Mouse (Mus musculus) midbrain, embryonic 14.5 days (tissue): Measurements from ENCODE around the gene Dlgap4. TPM values are rescaled to one million over a fixed set of nuclear protein-coding genes. Genes with fewer than 3 reads are reported as not detected.

ENCODE experiments used
- ATAC-seq: fragments of 200-750 bp; cut with Nextera tagmentation; 2 replicates; pipeline ENCODE4 v1.8.0; 2017; ENCODE audit warnings: moderate number of reproducible peaks, moderate library complexity; ENCODE audit not compliant: low FRiP score, low TSS enrichment
- DNase-seq: peaks from one replicate; pipeline ENCODE4 v3.0.0-alpha.2; 2015
- H3K27ac ChIP-seq: fragments of 300-500 bp; sonication (generic); replicated peaks from 2 replicates; pipeline ENCODE4 v1.5.1; 2014; ENCODE audit warnings: mild to moderate bottlenecking, low read depth, low read length, moderate library complexity
- H3K27me3 ChIP-seq: fragments of 300-500 bp; sonication (generic); 2 replicates; pipeline ENCODE4 v1.6.1; 2014; ENCODE audit warnings: low read length, control low read depth, mixed read lengths; ENCODE audit not compliant: control insufficient read depth, insufficient read depth
- H3K36me3 ChIP-seq: fragments of 300-500 bp; sonication (generic); 2 replicates; pipeline ENCODE4 v1.6.1; 2014; ENCODE audit warnings: low read length, control low read depth; ENCODE audit not compliant: control insufficient read depth, insufficient read depth
- H3K4me1 ChIP-seq: fragments of 300-500 bp; sonication (generic); 2 replicates; pipeline ENCODE4 v1.6.1; 2014; ENCODE audit warnings: mild to moderate bottlenecking, antibody characterized with exemption, low read length, control low read depth; ENCODE audit not compliant: control insufficient read depth, insufficient read depth
- H3K4me2 ChIP-seq: fragments of 300-500 bp; sonication (generic); 2 replicates; pipeline ENCODE4 v1.6.1; 2014; ENCODE audit warnings: mild to moderate bottlenecking, low read length, moderate library complexity
- H3K4me3 ChIP-seq: fragments of 300-500 bp; sonication (generic); replicated peaks from 2 replicates; pipeline ENCODE4 v1.5.1; 2014; ENCODE audit warnings: low read depth, low read length
- H3K9ac ChIP-seq: fragments of 300-500 bp; sonication (generic); replicated peaks from 2 replicates; pipeline ENCODE4 v1.6.1; 2014; ENCODE audit warnings: mild to moderate bottlenecking, low read length, moderate library complexity
- H3K9me3 ChIP-seq: fragments of 300-500 bp; sonication (generic); 2 replicates; pipeline ENCODE4 v1.6.1; 2016; ENCODE audit warnings: low read length, control low read depth, mixed read lengths; ENCODE audit not compliant: control insufficient read depth
- WGBS: fragments of 180-500 bp; shearing (Covaris S2); extraction: QIAGEN DNeasy Blood & Tissue Kit; methylation state at CpG from one replicate; pipeline ENCODE4 v1.1.7; 2014; 5-methylcytosine and 5-hydroxymethylcytosine counted together
- polyA plus RNA-seq: library from polyadenylated mRNA; unstranded; fragments of >200 nt; fragmentation: Nextera tagmentation; extraction: Ambion mirVana; gene quantifications from 2 replicates; pipeline ENCODE4 v1.2.1, GENCODE M21; 2014

The Dlgap4 gene
- polyA plus RNA-seq, 1 experiment from 2014 or later = 272 TPM

- ATAC-seq = no peak
- Histone ChIP-seq H3K27ac (no peak overlapping the region), H3K9ac (no peak overlapping the region), H3K4me1 (no peaks in the 10 kb centered on the region), H3K27me3 (no peaks in the 10 kb centered on the region), H3K4me3 (no peak overlapping the region), H3K4me2 (no peak overlapping the region), H3K36me3 (no peaks in the 10 kb centered on the region), H3K9me3 (no peaks in the 10 kb centered on the region)
- no peak for DNase-seq
- 84% methylated on average over 2 of the region's 2 CpGs for WGBS
These were observed 9.7 kb downstream of the Dlgap4 start for GRCm38 (mm10) chr2:156623246-156623645.

DNA sequence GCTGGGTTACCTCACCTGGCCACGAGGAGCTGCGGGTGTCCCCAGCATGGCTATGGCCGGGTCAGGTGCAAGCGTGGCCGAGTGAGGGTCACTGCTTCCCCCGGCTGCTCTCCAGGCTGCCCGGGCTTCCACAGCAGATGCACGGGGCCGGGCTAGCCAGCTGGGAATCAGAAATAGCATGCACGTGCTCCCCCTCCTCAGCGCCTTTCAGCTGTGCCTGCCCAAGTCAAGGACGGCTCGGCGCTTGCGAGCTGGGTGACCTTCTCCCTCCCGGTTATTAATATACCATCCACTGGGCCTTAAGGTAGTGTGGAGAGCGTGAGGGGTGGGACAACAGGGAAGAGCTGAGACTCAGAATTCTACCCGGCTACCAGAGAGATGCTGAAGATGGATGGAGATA lies 11.8 kb downstream of the Dlgap4 start:
- 84% methylated on average over 18 of the region's 18 CpGs for WGBS
- Histone ChIP-seq H3K9me3 (no peaks in the 10 kb centered on the region), H3K4me3 (no peak overlapping the region), H3K4me2 (no peak overlapping the region), H3K36me3 (no peaks in the 10 kb centered on the region), H3K9ac (no peak overlapping the region), H3K27ac (no peak overlapping the region), H3K4me1 (no peaks in the 10 kb centered on the region), H3K27me3 (no peaks in the 10 kb centered on the region)
- no peak for ATAC-seq
- no peak for DNase-seq

- WGBS = 89% methylated on average over 9 of the region's 9 CpGs
- H3K9me3 ChIP-seq = peaks cover 4% of the 10 kb centered on the region; the same call in 1 of the 2 replicates
- no peak overlapping the region for H3K4me2 ChIP-seq
- H3K27me3 ChIP-seq = no peaks in the 10 kb centered on the region
- H3K27ac ChIP-seq = no peak overlapping the region
- H3K4me3 ChIP-seq = no peak overlapping the region
- no peaks in the 10 kb centered on the region for H3K4me1 ChIP-seq
- no peaks in the 10 kb centered on the region for H3K36me3 ChIP-seq
- no peak for ATAC-seq
- H3K9ac ChIP-seq = no peak overlapping the region
- no peak for DNase-seq
These were observed 12.6 kb downstream of the Dlgap4 start for GRCm38 (mm10) chr2:156626119-156626518.

GRCm38 (mm10) chr2:156626544-156626943 lies 13.0 kb downstream of the Dlgap4 start:
- Histone ChIP-seq H3K4me1 (no peaks in the 10 kb centered on the region), H3K4me3 (no peak overlapping the region), H3K36me3 (no peaks in the 10 kb centered on the region), H3K9ac (no peak overlapping the region), H3K27ac (no peak overlapping the region), H3K9me3 (peaks cover 4% of the 10 kb centered on the region; the same call in 1 of the 2 replicates), H3K4me2 (no peak overlapping the region), H3K27me3 (no peaks in the 10 kb centered on the region)
- no peak for ATAC-seq
- 91% methylated on average over 8 of the region's 8 CpGs for WGBS
- no peak for DNase-seq

DNA sequence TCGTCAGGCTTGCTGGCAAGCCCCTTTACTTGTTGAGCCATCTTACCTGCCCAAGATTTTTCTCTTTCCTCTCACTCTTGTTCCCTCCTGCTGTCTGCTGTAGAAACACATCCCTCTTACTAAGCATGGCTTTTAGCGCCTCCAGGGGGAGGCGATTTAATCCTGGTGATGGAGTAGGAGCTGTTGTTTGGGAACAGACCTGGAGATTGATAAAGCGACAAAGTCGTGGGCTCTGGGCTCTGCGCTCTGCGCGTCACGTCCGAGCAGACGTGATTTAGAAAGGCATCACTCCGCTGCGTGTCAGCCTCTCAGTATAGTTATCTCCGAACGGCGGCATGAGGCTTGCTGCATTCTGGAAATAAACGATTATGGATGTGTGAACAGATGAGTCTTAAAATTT lies 14.4 kb downstream of the Dlgap4 start:
- DNase-seq = no peak
- 83% methylated on average over 17 of the region's 17 CpGs for WGBS
- no peaks in the 10 kb centered on the region for H3K4me1 ChIP-seq
- no peak overlapping the region for H3K27ac ChIP-seq
- no peak overlapping the region for H3K4me3 ChIP-seq
- no peak overlapping the region for H3K9ac ChIP-seq
- H3K36me3 ChIP-seq = no peaks in the 10 kb centered on the region
- ATAC-seq = no peak
- peaks cover 4% of the 10 kb centered on the region; the same call in 1 of the 2 replicates for H3K9me3 ChIP-seq
- no peak overlapping the region for H3K4me2 ChIP-seq
- H3K27me3 ChIP-seq = no peaks in the 10 kb centered on the region

GRCm38 (mm10) chr2:156630288-156630687 lies 16.8 kb downstream of the Dlgap4 start:
- DNase-seq (no peak), ATAC-seq (no peak)
- H3K27me3 ChIP-seq = no peaks in the 10 kb centered on the region
- no peak overlapping the region for H3K27ac ChIP-seq
- H3K9me3 ChIP-seq = peaks cover 4% of the 10 kb centered on the region; the same call in 1 of the 2 replicates
- H3K36me3 ChIP-seq = no peaks in the 10 kb centered on the region
- no peak overlapping the region for H3K4me3 ChIP-seq
- 70% methylated on average over 1 of the region's 1 CpGs for WGBS
- H3K4me2 ChIP-seq = no peak overlapping the region
- no peak overlapping the region for H3K9ac ChIP-seq
- no peaks in the 10 kb centered on the region for H3K4me1 ChIP-seq

GRCm38 (mm10) chr2:156632721-156633120 lies 19.2 kb downstream of the Dlgap4 start:
- H3K27ac ChIP-seq = no peak overlapping the region
- no peaks in the 10 kb centered on the region for H3K4me1 ChIP-seq
- H3K36me3 ChIP-seq = no peaks in the 10 kb centered on the region
- H3K27me3 ChIP-seq = no peaks in the 10 kb centered on the region
- H3K9ac ChIP-seq = no peak overlapping the region
- no peak for ATAC-seq
- 88% methylated on average over 9 of the region's 9 CpGs for WGBS
- H3K4me2 ChIP-seq = no peak overlapping the region
- H3K9me3 ChIP-seq = peaks cover 4% of the 10 kb centered on the region; the same call in 1 of the 2 replicates
- no peak for DNase-seq
- no peak overlapping the region for H3K4me3 ChIP-seq

GRCm38 (mm10) chr2:156635091-156635490 lies 21.6 kb downstream of the Dlgap4 start:
- H3K4me2 ChIP-seq = no peak overlapping the region
- peaks cover 4% of the 10 kb centered on the region; the same call in 1 of the 2 replicates for H3K9me3 ChIP-seq
- H3K4me1 ChIP-seq = no peaks in the 10 kb centered on the region
- H3K27ac ChIP-seq = no peak overlapping the region
- H3K36me3 ChIP-seq = no peaks in the 10 kb centered on the region
- H3K9ac ChIP-seq = no peak overlapping the region
- H3K4me3 ChIP-seq = no peak overlapping the region
- no peak for DNase-seq
- ATAC-seq = no peak
- no peaks in the 10 kb centered on the region for H3K27me3 ChIP-seq
- 85% methylated on average over 9 of the region's 9 CpGs for WGBS

- ATAC-seq (no peak), DNase-seq (no peak)
- Histone ChIP-seq H3K36me3 (no peaks in the 10 kb centered on the region), H3K9ac (no peak overlapping the region), H3K4me1 (peaks cover 4% of the 10 kb centered on the region; the same call in 1 of the 2 replicates), H3K4me2 (no peak overlapping the region), H3K9me3 (no peaks in the 10 kb centered on the region), H3K27ac (no peak overlapping the region), H3K27me3 (no peaks in the 10 kb centered on the region), H3K4me3 (no peak overlapping the region)
- WGBS = 40% methylated on average over 2 of the region's 2 CpGs
These were observed 27.6 kb downstream of the Dlgap4 start for GRCm38 (mm10) chr2:156641141-156641540.
